Mouse (Mus musculus): Measurements from ENCODE around the gene Thada. TPM values are rescaled to one million over a fixed set of nuclear protein-coding genes. Genes with fewer than 3 reads are reported as not detected.

Thada gene
- polyA plus RNA-seq, 1 experiment from 2014 or later, result 7.6 TPM

GRCm38 (mm10) chr17:84330986-84331385 is 135.0 kb downstream of the Thada start:
- Histone ChIP-seq H3K4me3 (ENCODE audit: low read depth, low read length) (no peak overlapping the region), H3K27me3 (ENCODE audit: control insufficient read depth, insufficient read depth, low read length) (no peaks in the 10 kb centered on the region), H3K36me3 (ENCODE audit: control insufficient read depth, insufficient read depth, low read length) (no peaks in the 10 kb centered on the region; the same call in 1 of the 2 replicates), H3K9me3 (ENCODE audit: control insufficient read depth, low read length) (no peaks in the 10 kb centered on the region), H3K27ac (ENCODE audit: low read depth, low read length) (no peak overlapping the region), H3K4me1 (ENCODE audit: control insufficient read depth, insufficient read depth, low read length) (no peaks in the 10 kb centered on the region), H3K9ac (ENCODE audit: low read length) (no peak overlapping the region), H3K4me2 (no peak overlapping the region)
- DNase-seq (ENCODE audit: low spot score, missing footprints), result no peak
- WGBS, result 81% methylated on average over 8 of the region's 8 CpGs
- ATAC-seq (ENCODE audit: low FRiP score), result no peak

GRCm38 (mm10) chr17:84330506-84330905 is 135.5 kb downstream of the Thada start:
- Histone ChIP-seq H3K27ac (ENCODE audit: low read depth, low read length) (no peak overlapping the region), H3K9me3 (ENCODE audit: control insufficient read depth, low read length) (no peaks in the 10 kb centered on the region), H3K4me3 (ENCODE audit: low read depth, low read length) (no peak overlapping the region), H3K4me1 (ENCODE audit: control insufficient read depth, insufficient read depth, low read length) (no peaks in the 10 kb centered on the region), H3K36me3 (ENCODE audit: control insufficient read depth, insufficient read depth, low read length) (no peaks in the 10 kb centered on the region), H3K27me3 (ENCODE audit: control insufficient read depth, insufficient read depth, low read length) (no peaks in the 10 kb centered on the region), H3K9ac (ENCODE audit: low read length) (no peak overlapping the region), H3K4me2 (no peak overlapping the region)
- 91% methylated on average over 6 of the region's 6 CpGs for WGBS
- no peak for ATAC-seq (ENCODE audit: low FRiP score)
- no peak for DNase-seq (ENCODE audit: low spot score, missing footprints)

GRCm38 (mm10) chr17:84329906-84330470 is 136.0 kb downstream of the Thada start:
- no peak overlapping the region for H3K27ac ChIP-seq (ENCODE audit: low read depth, low read length)
- DNase-seq (ENCODE audit: low spot score, missing footprints) (no peak), ATAC-seq (ENCODE audit: low FRiP score) (no peak)
- H3K9me3 ChIP-seq (ENCODE audit: control insufficient read depth, low read length), result no peaks in the 10 kb centered on the region
- H3K9ac ChIP-seq (ENCODE audit: low read length), result no peak overlapping the region
- no peak overlapping the region for H3K4me3 ChIP-seq (ENCODE audit: low read depth, low read length)
- 92% methylated on average over 4 of the region's 4 CpGs for WGBS
- H3K4me2 ChIP-seq, result no peak overlapping the region
- H3K36me3 ChIP-seq (ENCODE audit: control insufficient read depth, insufficient read depth, low read length), result no peaks in the 10 kb centered on the region
- no peaks in the 10 kb centered on the region for H3K27me3 ChIP-seq (ENCODE audit: control insufficient read depth, insufficient read depth, low read length)
- no peaks in the 10 kb centered on the region for H3K4me1 ChIP-seq (ENCODE audit: control insufficient read depth, insufficient read depth, low read length)

- no peak overlapping the region for H3K4me3 ChIP-seq (ENCODE audit: low read depth, low read length)
- no peaks in the 10 kb centered on the region for H3K4me1 ChIP-seq (ENCODE audit: control insufficient read depth, insufficient read depth, low read length)
- WGBS, result 70% methylated on average over 2 of the region's 2 CpGs
- H3K9ac ChIP-seq (ENCODE audit: low read length), result no peak overlapping the region
- DNase-seq (ENCODE audit: low spot score, missing footprints) (no peak), ATAC-seq (ENCODE audit: low FRiP score) (no peak)
- H3K36me3 ChIP-seq (ENCODE audit: control insufficient read depth, insufficient read depth, low read length), result no peaks in the 10 kb centered on the region
- no peaks in the 10 kb centered on the region for H3K27me3 ChIP-seq (ENCODE audit: control insufficient read depth, insufficient read depth, low read length)
- H3K4me2 ChIP-seq, result no peak overlapping the region
- no peak overlapping the region for H3K27ac ChIP-seq (ENCODE audit: low read depth, low read length)
- H3K9me3 ChIP-seq (ENCODE audit: control insufficient read depth, low read length), result no peaks in the 10 kb centered on the region
These were observed 137.5 kb downstream of the Thada start for GRCm38 (mm10) chr17:84328526-84328925.

- 90% methylated on average over 11 of the region's 12 CpGs for WGBS
- DNase-seq (ENCODE audit: low spot score, missing footprints), result no peak
- H3K27me3 ChIP-seq (ENCODE audit: control insufficient read depth, insufficient read depth, low read length), result no peaks in the 10 kb centered on the region
- H3K4me2 ChIP-seq, result no peak overlapping the region
- H3K36me3 ChIP-seq (ENCODE audit: control insufficient read depth, insufficient read depth, low read length), result no peaks in the 10 kb centered on the region
- no peak overlapping the region for H3K4me3 ChIP-seq (ENCODE audit: low read depth, low read length)
- no peaks in the 10 kb centered on the region for H3K9me3 ChIP-seq (ENCODE audit: control insufficient read depth, low read length)
- H3K27ac ChIP-seq (ENCODE audit: low read depth, low read length), result no peak overlapping the region
- no peak for ATAC-seq (ENCODE audit: low FRiP score)
- no peaks in the 10 kb centered on the region for H3K4me1 ChIP-seq (ENCODE audit: control insufficient read depth, insufficient read depth, low read length)
- H3K9ac ChIP-seq (ENCODE audit: low read length), result no peak overlapping the region
These were observed 138.7 kb downstream of the Thada start for GRCm38 (mm10) chr17:84327051-84327925.

GRCm38 (mm10) chr17:84322176-84322575 is 143.8 kb downstream of the Thada start:
- no peak overlapping the region for H3K4me3 ChIP-seq (ENCODE audit: low read depth, low read length)
- no peaks in the 10 kb centered on the region for H3K27me3 ChIP-seq (ENCODE audit: control insufficient read depth, insufficient read depth, low read length)
- H3K27ac ChIP-seq (ENCODE audit: low read depth, low read length), result no peak overlapping the region
- H3K9ac ChIP-seq (ENCODE audit: low read length), result no peak overlapping the region
- DNase-seq (ENCODE audit: low spot score, missing footprints) (no peak), ATAC-seq (ENCODE audit: low FRiP score) (no peak)
- no peaks in the 10 kb centered on the region for H3K4me1 ChIP-seq (ENCODE audit: control insufficient read depth, insufficient read depth, low read length)
- no peaks in the 10 kb centered on the region for H3K9me3 ChIP-seq (ENCODE audit: control insufficient read depth, low read length)
- WGBS, result 91% methylated on average over 4 of the region's 4 CpGs
- no peaks in the 10 kb centered on the region for H3K36me3 ChIP-seq (ENCODE audit: control insufficient read depth, insufficient read depth, low read length)
- no peak overlapping the region for H3K4me2 ChIP-seq

- Histone ChIP-seq H3K4me3 (ENCODE audit: low read depth, low read length) (no peak overlapping the region), H3K4me1 (ENCODE audit: control insufficient read depth, insufficient read depth, low read length) (no peaks in the 10 kb centered on the region), H3K9me3 (ENCODE audit: control insufficient read depth, low read length) (no peaks in the 10 kb centered on the region), H3K4me2 (no peak overlapping the region), H3K36me3 (ENCODE audit: control insufficient read depth, insufficient read depth, low read length) (no peaks in the 10 kb centered on the region), H3K9ac (ENCODE audit: low read length) (no peak overlapping the region), H3K27me3 (ENCODE audit: control insufficient read depth, insufficient read depth, low read length) (no peaks in the 10 kb centered on the region), H3K27ac (ENCODE audit: low read depth, low read length) (no peak overlapping the region)
- DNase-seq (ENCODE audit: low spot score, missing footprints) (no peak), ATAC-seq (ENCODE audit: low FRiP score) (no peak)
- 94% methylated on average over 5 of the region's 5 CpGs for WGBS
These were observed 144.7 kb downstream of the Thada start for GRCm38 (mm10) chr17:84321351-84321750.

GRCm38 (mm10) chr17:84320576-84320975 is 145.4 kb downstream of the Thada start:
- DNase-seq (ENCODE audit: low spot score, missing footprints) (no peak), ATAC-seq (ENCODE audit: low FRiP score) (no peak)
- WGBS, result 93% methylated on average over 1 of the region's 1 CpGs

GRCm38 (mm10) chr17:84314341-84314740 is 151.7 kb downstream of the Thada start:
- Histone ChIP-seq H3K9me3 (ENCODE audit: control insufficient read depth, low read length) (no peaks in the 10 kb centered on the region), H3K4me1 (ENCODE audit: control insufficient read depth, insufficient read depth, low read length) (no peaks in the 10 kb centered on the region), H3K9ac (ENCODE audit: low read length) (no peak overlapping the region), H3K4me2 (no peak overlapping the region), H3K4me3 (ENCODE audit: low read depth, low read length) (no peak overlapping the region), H3K27ac (ENCODE audit: low read depth, low read length) (no peak overlapping the region), H3K36me3 (ENCODE audit: control insufficient read depth, insufficient read depth, low read length) (no peaks in the 10 kb centered on the region), H3K27me3 (ENCODE audit: control insufficient read depth, insufficient read depth, low read length) (no peaks in the 10 kb centered on the region)
- WGBS, result 94% methylated on average over 7 of the region's 7 CpGs
- no peak for DNase-seq (ENCODE audit: low spot score, missing footprints)
- no peak for ATAC-seq (ENCODE audit: low FRiP score)

More at GRCm38 (mm10) chr17:84320576-84320975, 145.4 kb downstream of the Thada start:
- Histone ChIP-seq H3K27me3 (ENCODE audit: control insufficient read depth, insufficient read depth, low read length) (no peaks in the 10 kb centered on the region), H3K4me1 (ENCODE audit: control insufficient read depth, insufficient read depth, low read length) (no peaks in the 10 kb centered on the region), H3K36me3 (ENCODE audit: control insufficient read depth, insufficient read depth, low read length) (no peaks in the 10 kb centered on the region), H3K27ac (ENCODE audit: low read depth, low read length) (no peak overlapping the region), H3K4me3 (ENCODE audit: low read depth, low read length) (no peak overlapping the region), H3K4me2 (no peak overlapping the region), H3K9ac (ENCODE audit: low read length) (no peak overlapping the region), H3K9me3 (ENCODE audit: control insufficient read depth, low read length) (no peaks in the 10 kb centered on the region)

All from midbrain, embryonic 11.5 days (tissue).